Mouse (Mus musculus) midbrain, embryonic 13.5 days (tissue): ENCODE data around the gene Anapc11. TPM values are rescaled to one million over a fixed set of nuclear protein-coding genes. Genes with fewer than 3 reads are reported as not detected.
"Not testable (repeated sequence)": the region's sequence is repeated elsewhere in the genome, so short reads cannot be mapped to it uniquely, and the experiment has no call there.

Experiments used
- ATAC-seq: fragments of 200-750 bp; cut with Nextera tagmentation; 2 replicates; pipeline ENCODE4 v1.8.0; 2017; ENCODE audit warnings: mild to moderate bottlenecking, moderate TSS enrichment, moderate library complexity
- H3K27ac ChIP-seq: fragments of 300-500 bp; sonication (generic); 2 replicates; pipeline ENCODE4 v1.5.1; 2015; ENCODE audit warnings: inconsistent platforms, mild to moderate bottlenecking, moderate library complexity
- H3K27me3 ChIP-seq: fragments of 300-500 bp; sonication (generic); 2 replicates; pipeline ENCODE4 v1.6.1; 2015; ENCODE audit warnings: mild to moderate bottlenecking, inconsistent platforms
- H3K36me3 ChIP-seq: fragments of 300-500 bp; sonication (generic); 2 replicates; pipeline ENCODE4 v1.6.1; 2015; ENCODE audit warnings: mild to moderate bottlenecking, inconsistent platforms
- H3K4me1 ChIP-seq: fragments of 300-500 bp; sonication (generic); replicated peaks from 2 replicates; pipeline ENCODE4 v1.6.1; 2015; ENCODE audit warnings: inconsistent platforms
- H3K4me2 ChIP-seq: fragments of 300-500 bp; sonication (generic); replicated peaks from 2 replicates; pipeline ENCODE4 v1.6.1; 2015; ENCODE audit warnings: moderate library complexity, mild to moderate bottlenecking, inconsistent platforms
- H3K4me3 ChIP-seq: fragments of 300-500 bp; sonication (generic); replicated peaks from 2 replicates; pipeline ENCODE4 v1.5.1; 2015; ENCODE audit warnings: mild to moderate bottlenecking, inconsistent platforms
- H3K9ac ChIP-seq: fragments of 300-500 bp; sonication (generic); replicated peaks from 2 replicates; pipeline ENCODE4 v1.6.1; 2015; ENCODE audit warnings: mild to moderate bottlenecking, inconsistent platforms
- H3K9me3 ChIP-seq: fragments of 300-500 bp; sonication (generic); 2 replicates; pipeline ENCODE4 v1.6.1; 2016; ENCODE audit warnings: mild to moderate bottlenecking, inconsistent platforms
- WGBS: fragments of 180-500 bp; shearing (Covaris S2); methylation state at CpG from one replicate; pipeline ENCODE4 v1.1.7; 2015; 5-methylcytosine and 5-hydroxymethylcytosine counted together
- polyA plus RNA-seq: library from polyadenylated mRNA; unstranded; fragments of >200 nt; fragmentation: Nextera tagmentation; extraction: Ambion mirVana; gene quantifications from 2 replicates; pipeline ENCODE4 v1.2.1, GENCODE M21; 2015

Anapc11 gene
- 180 and 183 TPM in 2 replicates for polyA plus RNA-seq

- H3K27me3 ChIP-seq: no peaks in the 10 kb centered on the region
- H3K27ac ChIP-seq: peak within 1 kb of the TSS; percentile 90
- peak within 1 kb of the TSS; percentile 98 for H3K4me2 ChIP-seq
- peak within 1 kb of the TSS; percentile 99 for H3K9ac ChIP-seq
- H3K4me3 ChIP-seq: peak within 1 kb of the TSS; percentile 99
- peaks cover 31% of the 10 kb centered on the region for H3K4me1 ChIP-seq
- under 1% methylated on average over 87 of the region's 88 CpGs for WGBS
- peak; percentile 99 for ATAC-seq
- peaks cover 62% of the 10 kb centered on the region for H3K36me3 ChIP-seq
- H3K9me3 ChIP-seq: no peaks in the 10 kb centered on the region
Observed at GRCm38 (mm10) chr11:120598283-120598989, at the start of gene Anapc11, which contains the start of gene Alyref. TSS of gene Anapc11 (plus strand) at chr11:120598421. TSS of gene Alyref (minus strand) at chr11:120598365.

DNA sequence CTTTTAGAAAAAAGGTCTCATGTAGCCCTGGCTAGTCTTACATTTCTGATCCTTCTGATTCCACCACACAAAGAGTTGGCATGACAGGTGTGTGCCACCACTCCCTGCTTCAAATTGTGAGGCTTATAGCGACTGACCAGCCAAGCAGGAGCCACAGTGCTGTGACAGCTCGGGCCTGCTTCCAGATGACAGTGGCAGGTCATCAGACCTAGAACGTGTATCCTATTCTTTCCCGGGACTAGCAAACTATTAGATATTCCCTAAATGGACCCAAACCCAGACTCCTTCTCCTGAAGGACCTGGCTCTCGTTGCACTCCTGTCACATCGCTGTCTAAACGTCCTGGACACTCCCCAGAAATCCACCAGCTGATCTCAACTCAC lies 49.4 kb upstream of the Anapc11 start:
- 32% methylated on average over 7 of the region's 7 CpGs for WGBS
- H3K27ac ChIP-seq: peak overlapping the region; percentile 83
- H3K9me3 ChIP-seq: no peaks in the 10 kb centered on the region
- H3K36me3 ChIP-seq: peaks cover 14% of the 10 kb centered on the region
- H3K9ac ChIP-seq: peak overlapping the region; percentile 98
- H3K4me3 ChIP-seq: peak overlapping the region; percentile 99
- H3K4me1 ChIP-seq: peaks cover 31% of the 10 kb centered on the region
- no peak for ATAC-seq
- H3K27me3 ChIP-seq: no peaks in the 10 kb centered on the region
- H3K4me2 ChIP-seq: peak overlapping the region; percentile 96

DNA sequence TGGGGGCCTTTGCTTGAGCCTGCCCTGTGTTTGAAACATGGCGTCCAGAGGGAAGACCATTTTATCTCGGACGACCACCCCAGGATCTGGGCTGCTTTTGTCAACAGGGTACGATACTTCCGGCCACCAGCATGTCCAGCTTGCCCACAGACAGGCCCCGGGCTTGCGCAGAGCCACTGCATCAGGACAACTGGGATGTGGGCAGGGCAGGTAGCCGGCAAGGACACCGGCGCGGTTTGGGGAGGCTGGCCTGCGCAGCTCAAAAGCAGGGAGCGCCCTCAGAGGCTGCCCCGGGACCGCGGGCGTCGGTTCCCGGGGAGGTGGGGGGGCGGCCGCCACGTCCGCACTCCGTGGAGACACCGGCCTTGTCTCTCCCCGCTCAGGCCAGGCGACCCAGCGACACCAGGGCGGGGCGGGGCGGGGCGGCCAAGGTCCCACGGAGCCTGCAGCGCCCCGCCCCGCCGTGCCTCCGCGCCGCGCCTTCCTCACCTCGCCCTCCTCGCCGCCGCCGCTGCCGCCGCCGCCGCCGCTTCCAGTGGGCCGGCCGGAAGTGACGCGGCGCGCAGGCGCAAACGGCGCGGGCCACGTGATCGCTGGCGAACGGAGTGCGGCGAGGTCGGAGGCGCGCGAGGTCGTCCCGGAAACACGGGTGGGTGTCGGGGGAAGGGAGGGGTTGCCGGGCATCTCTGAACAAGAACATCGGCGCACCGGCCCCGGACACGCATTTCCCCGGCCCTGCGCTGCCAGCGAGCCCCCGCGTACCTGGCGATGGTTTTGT lies 48.9 kb upstream of the Anapc11 start, which contains the start of gene Mcrip1:
Gene Mcrip1, minus strand, starts transcription at position 560 of the 778 bp plus-strand sequence.
- peak within 1 kb of the TSS; percentile 98 for H3K9ac ChIP-seq
- H3K4me1 ChIP-seq: peaks cover 31% of the 10 kb centered on the region
- H3K9me3 ChIP-seq: no peaks in the 10 kb centered on the region
- WGBS: under 1% methylated on average over 70 of the region's 87 CpGs
- peak within 1 kb of the TSS; percentile 99 for H3K4me3 ChIP-seq
- H3K27ac ChIP-seq: peak within 1 kb of the TSS; percentile 83
- peak within 1 kb of the TSS; percentile 96 for H3K4me2 ChIP-seq
- H3K27me3 ChIP-seq: no peaks in the 10 kb centered on the region
- peak; percentile 90 for ATAC-seq
- peaks cover 8% of the 10 kb centered on the region for H3K36me3 ChIP-seq

- 76% methylated on average over 11 of the region's 11 CpGs for WGBS
- no peaks in the 10 kb centered on the region for H3K9me3 ChIP-seq
- peak overlapping the region; percentile 99 for H3K4me3 ChIP-seq
- H3K36me3 ChIP-seq: no peaks in the 10 kb centered on the region
- H3K27ac ChIP-seq: peak overlapping the region; percentile 83
- H3K4me1 ChIP-seq: peaks cover 31% of the 10 kb centered on the region
- peak overlapping the region; percentile 98 for H3K9ac ChIP-seq
- H3K4me2 ChIP-seq: peak overlapping the region; percentile 96
- ATAC-seq: peak; percentile 62
- H3K27me3 ChIP-seq: no peaks in the 10 kb centered on the region
Observed at GRCm38 (mm10) chr11:120549986-120550809, 48.0 kb upstream of the Anapc11 start.

GRCm38 (mm10) chr11:120550810-120551440 lies 47.3 kb upstream of the Anapc11 start, which contains the start of gene Ppp1r27:
TSS of gene Ppp1r27 (minus strand) at chr11:120551132.
- Histone ChIP-seq H3K4me1 (peaks cover 29% of the 10 kb centered on the region), H3K36me3 (no peaks in the 10 kb centered on the region), H3K27me3 (no peaks in the 10 kb centered on the region), H3K9me3 (no peaks in the 10 kb centered on the region), H3K27ac (peak within 1 kb of the TSS; percentile 83), H3K9ac (peak within 1 kb of the TSS; percentile 98), H3K4me2 (peak within 1 kb of the TSS; percentile 96), H3K4me3 (peak within 1 kb of the TSS; percentile 99)
- ATAC-seq: no peak
- WGBS: 94% methylated on average over 28 of the region's 28 CpGs

- no peak for ATAC-seq
- Histone ChIP-seq H3K9me3 (no peaks in the 10 kb centered on the region), H3K36me3 (no peaks in the 10 kb centered on the region), H3K9ac (no peak overlapping the region), H3K4me2 (no peak overlapping the region), H3K4me1 (peaks cover 21% of the 10 kb centered on the region), H3K27me3 (no peaks in the 10 kb centered on the region), H3K4me3 (no peak overlapping the region), H3K27ac (no peak overlapping the region)
- 75% methylated on average over 5 of the region's 5 CpGs for WGBS
Observed at GRCm38 (mm10) chr11:120552736-120553135, 45.5 kb upstream of the Anapc11 start.

- Histone ChIP-seq H3K36me3 (peaks cover 12% of the 10 kb centered on the region), H3K27me3 (no peaks in the 10 kb centered on the region), H3K4me3 (no peak overlapping the region), H3K4me2 (no peak overlapping the region), H3K9ac (no peak overlapping the region), H3K27ac (no peak overlapping the region), H3K4me1 (peaks cover 7% of the 10 kb centered on the region), H3K9me3 (no peaks in the 10 kb centered on the region)
- no peak for ATAC-seq
- WGBS: 82% methylated on average over 7 of the region's 7 CpGs
Observed at GRCm38 (mm10) chr11:120554834-120555233, 43.4 kb upstream of the Anapc11 start.

DNA sequence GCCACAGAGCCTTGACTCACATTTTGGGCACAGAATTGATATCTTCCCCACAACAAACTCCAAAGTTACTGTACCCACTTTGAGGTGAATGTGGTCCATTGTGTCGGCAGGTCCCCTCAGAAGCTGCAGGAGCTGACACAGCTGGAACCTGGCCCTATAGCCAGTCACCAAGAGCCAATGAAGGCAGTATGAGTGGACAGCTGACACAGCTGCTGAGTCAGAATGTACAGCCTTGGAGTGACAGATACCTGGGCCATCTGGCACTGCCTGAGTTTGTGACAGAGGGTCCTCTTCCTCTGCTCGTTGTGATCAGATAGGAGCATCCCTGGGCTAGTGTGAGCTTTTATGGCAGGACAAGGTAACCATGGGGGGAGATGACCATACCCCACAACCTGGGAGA lies 43.0 kb upstream of the Anapc11 start:
- ATAC-seq: no peak
- H3K9ac ChIP-seq: no peak overlapping the region
- peaks cover 16% of the 10 kb centered on the region for H3K36me3 ChIP-seq
- no peak overlapping the region for H3K4me2 ChIP-seq
- H3K27me3 ChIP-seq: no peaks in the 10 kb centered on the region
- WGBS: 88% methylated on average over 2 of the region's 2 CpGs
- H3K4me1 ChIP-seq: peaks cover 3% of the 10 kb centered on the region
- no peaks in the 10 kb centered on the region for H3K9me3 ChIP-seq
- H3K27ac ChIP-seq: no peak overlapping the region
- no peak overlapping the region for H3K4me3 ChIP-seq

GRCm38 (mm10) chr11:120558843-120559242 lies 39.4 kb upstream of the Anapc11 start:
- not testable (repeated sequence) for H3K27ac ChIP-seq, H3K4me2 ChIP-seq, H3K4me1 ChIP-seq, H3K9me3 ChIP-seq, H3K4me3 ChIP-seq, ATAC-seq, H3K9ac ChIP-seq, H3K27me3 ChIP-seq
- WGBS: 91% methylated on average over 6 of the region's 6 CpGs
- H3K36me3 ChIP-seq: peaks cover 52% of the 10 kb centered on the region

GRCm38 (mm10) chr11:120560952-120561728 lies 37.1 kb upstream of the Anapc11 start:
- 96% methylated on average over 13 of the region's 13 CpGs for WGBS
- no peaks in the 10 kb centered on the region for H3K4me1 ChIP-seq
- ATAC-seq: no peak
- H3K36me3 ChIP-seq: peaks cover 74% of the 10 kb centered on the region
- H3K4me3 ChIP-seq: no peak overlapping the region
- H3K4me2 ChIP-seq: no peak overlapping the region
- no peaks in the 10 kb centered on the region for H3K27me3 ChIP-seq
- H3K9me3 ChIP-seq: no peaks in the 10 kb centered on the region
- no peak overlapping the region for H3K9ac ChIP-seq
- no peak overlapping the region for H3K27ac ChIP-seq

- ATAC-seq: no peak
Observed at GRCm38 (mm10) chr11:120562949-120563348, 35.3 kb upstream of the Anapc11 start.

More at GRCm38 (mm10) chr11:120562949-120563348, 35.3 kb upstream of the Anapc11 start:
- H3K9me3 ChIP-seq: no peaks in the 10 kb centered on the region
- no peaks in the 10 kb centered on the region for H3K27me3 ChIP-seq
- no peak overlapping the region for H3K4me3 ChIP-seq
- H3K9ac ChIP-seq: no peak overlapping the region
- H3K27ac ChIP-seq: no peak overlapping the region
- peaks cover 92% of the 10 kb centered on the region for H3K36me3 ChIP-seq
- 97% methylated on average over 13 of the region's 13 CpGs for WGBS
- no peaks in the 10 kb centered on the region for H3K4me1 ChIP-seq
- no peak overlapping the region for H3K4me2 ChIP-seq
